Mouse (Mus musculus) thymus, adult 2 months (tissue): ENCODE data around the gene Apol9b. TPM values are rescaled to one million over a fixed set of nuclear protein-coding genes. Genes with fewer than 3 reads are reported as not detected.
"Not testable (repeated sequence)": the region's sequence is repeated elsewhere in the genome, so short reads cannot be mapped to it uniquely, and the experiment has no call there.

Experiments
- DNase-seq: peaks from one replicate; pipeline ENCODE4 v3.0.0; 2021
- H3K27ac ChIP-seq: fragments of 200-500 bp; 2 replicates; pipeline ENCODE4 v1.5.1; 2012; ENCODE audit warnings: low read length, control low read depth; ENCODE audit not compliant: control insufficient read depth, insufficient read depth
- H3K27me3 ChIP-seq: fragments of 200-500 bp; 2 replicates; pipeline ENCODE4 v1.6.1; 2012; ENCODE audit warnings: mild to moderate bottlenecking, low read length, moderate library complexity, mixed read lengths; ENCODE audit not compliant: control insufficient read depth, insufficient read depth
- H3K36me3 ChIP-seq: fragments of 200-500 bp; 2 replicates; pipeline ENCODE4 v1.6.1; 2012; ENCODE audit warnings: mild to moderate bottlenecking, low read length, moderate library complexity; ENCODE audit not compliant: control insufficient read depth, insufficient read depth
- H3K4me1 ChIP-seq: fragments of 200-500 bp; replicated peaks from 2 replicates; pipeline ENCODE4 v1.6.1; 2012; ENCODE audit warnings: low read length; ENCODE audit not compliant: control insufficient read depth, insufficient read depth
- H3K4me3 ChIP-seq: fragments of 200-500 bp; 2 replicates; pipeline ENCODE4 v1.5.1; 2012; ENCODE audit warnings: mild to moderate bottlenecking, low read length, control low read depth, moderate library complexity; ENCODE audit not compliant: control insufficient read depth, insufficient read depth
- CTCF ChIP-seq: fragments of 200-500 bp; IDR thresholded peaks from 2 replicates; pipeline ENCODE4 v1.5.1; 2012; ENCODE audit warnings: mild to moderate bottlenecking, control low read depth, low read length, moderate library complexity, borderline replicate concordance; ENCODE audit not compliant: control insufficient read depth, poor library complexity, insufficient read depth; ENCODE audit errors: extremely low read depth
- WGBS: fragments of 180-500 bp; shearing (Covaris S2); methylation state at CpG from one replicate; pipeline ENCODE4 v1.1.7; 2018; 5-methylcytosine and 5-hydroxymethylcytosine counted together
- polyA plus RNA-seq: library from polyadenylated mRNA; depleted of rRNA; stranded (reverse); fragments of >200 nt; gene quantifications from 2 replicates; pipeline ENCODE4 v1.2.3, GENCODE M21; 2012; rRNA removed

The Apol9b gene
- polyA plus RNA-seq: 5.6 and 8.1 TPM in 2 replicates

- H3K27me3 ChIP-seq, H3K27ac ChIP-seq, H3K36me3 ChIP-seq, H3K4me3 ChIP-seq, DNase-seq, H3K4me1 ChIP-seq: not testable (repeated sequence)
- WGBS: 95% methylated on average over 2 of the region's 4 CpGs
Measured at GRCm38 (mm10) chr15:77728739-77729138, at the start of gene Apol9b. TSS of gene Apol9b (plus strand) at chr15:77729039.

- not testable (repeated sequence) for H3K27me3 ChIP-seq, H3K36me3 ChIP-seq, H3K4me3 ChIP-seq, H3K4me1 ChIP-seq, H3K27ac ChIP-seq
- WGBS: 14% methylated on average over 11 of the region's 11 CpGs
- DNase-seq: peak; percentile 33
- TF ChIP-seq CTCF: peak; percentile 45; the same call in 1 of the 2 replicates
Measured at GRCm38 (mm10) chr15:77683944-77684343, 44.9 kb upstream of the Apol9b start.

DNA sequence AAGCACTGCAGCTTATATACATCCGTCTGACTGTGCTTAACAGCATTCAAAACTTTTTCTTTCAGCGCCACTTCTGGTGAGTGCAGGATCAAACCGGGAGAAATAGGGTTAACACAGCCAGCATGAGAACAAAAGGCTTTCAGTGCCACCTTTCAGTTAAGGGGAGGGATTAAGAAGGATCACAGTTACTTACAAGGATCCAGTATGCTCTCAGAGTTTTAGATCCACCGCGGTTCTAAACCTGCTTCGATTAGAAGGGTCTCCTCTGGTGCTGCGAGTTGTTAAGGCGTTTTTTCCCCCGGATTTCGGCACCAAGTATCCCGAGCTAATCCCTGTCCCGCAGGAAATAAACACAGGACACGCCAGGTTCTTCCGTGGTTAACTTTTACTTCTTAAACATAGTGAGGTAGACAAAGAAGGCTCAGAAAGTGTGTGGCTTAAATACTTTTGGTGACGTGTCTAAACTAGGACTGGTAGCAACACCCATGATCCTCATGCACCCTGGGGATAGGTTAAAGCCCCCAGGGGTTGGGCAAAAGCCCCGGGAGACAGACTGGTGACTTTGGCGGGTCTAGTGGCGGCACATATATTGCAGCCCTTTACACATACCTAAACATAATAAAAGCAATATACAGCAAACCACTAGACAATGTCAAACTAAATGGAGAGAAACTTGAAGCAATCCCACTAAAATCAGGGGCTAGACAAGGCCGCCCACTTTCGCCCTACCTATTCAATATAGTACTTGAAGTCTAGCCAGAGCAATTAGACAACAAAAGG, 37.1 kb upstream of the Apol9b start:
- H3K27me3 ChIP-seq, DNase-seq, H3K4me1 ChIP-seq, H3K36me3 ChIP-seq: not testable (repeated sequence)
- peak overlapping the region; percentile 40 for H3K4me3 ChIP-seq
- peak overlapping the region; percentile 46 for H3K27ac ChIP-seq
- WGBS: 13% methylated on average over 20 of the region's 20 CpGs

- not testable (repeated sequence) for H3K36me3 ChIP-seq, H3K27me3 ChIP-seq, H3K4me3 ChIP-seq, H3K27ac ChIP-seq
- peak; percentile 45; the same call in 1 of the 2 replicates for TF ChIP-seq CTCF
- peaks cover 11% of the 10 kb centered on the region for H3K4me1 ChIP-seq
- 24% methylated on average over 11 of the region's 15 CpGs for WGBS
- DNase-seq: peak; percentile 52
Measured at GRCm38 (mm10) chr15:77694687-77695295, 34.0 kb upstream of the Apol9b start.

DNA sequence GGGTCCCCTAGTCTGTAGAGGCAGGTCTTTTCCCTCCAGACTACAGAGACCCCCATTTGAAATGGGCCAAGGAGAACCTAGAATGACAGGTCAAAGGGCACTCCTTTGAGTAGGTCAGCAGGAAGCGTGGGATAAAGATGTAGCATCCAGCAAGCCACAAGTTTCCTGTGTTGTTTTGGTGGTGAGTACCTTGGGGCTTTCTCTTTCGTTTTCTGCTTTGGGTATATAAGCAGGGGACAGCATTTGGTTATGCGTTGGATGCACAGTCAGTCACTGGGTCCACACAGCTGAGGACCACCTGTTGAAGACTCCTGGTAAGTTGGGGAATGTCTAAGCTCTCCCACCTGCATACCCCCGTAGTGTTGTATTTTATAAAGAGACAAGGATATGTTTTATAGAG, 30.2 kb upstream of the Apol9b start, which contains the start of gene Apol7e:
Gene Apol7e, plus strand, starts transcription at position 202 of the 400 bp plus-strand sequence.
- not testable (repeated sequence) for H3K4me3 ChIP-seq

GRCm38 (mm10) chr15:77705306-77705705, 23.5 kb upstream of the Apol9b start:
- not testable (repeated sequence) for H3K36me3 ChIP-seq, H3K4me3 ChIP-seq, H3K27me3 ChIP-seq, H3K27ac ChIP-seq, H3K4me1 ChIP-seq, DNase-seq
- WGBS: 13% methylated on average over 3 of the region's 3 CpGs

More for the DNA sequence above, 30.2 kb upstream of the Apol9b start, which contains the start of gene Apol7e:
- 6% methylated on average over 4 of the region's 4 CpGs for WGBS
- not testable (repeated sequence) for H3K27me3 ChIP-seq, H3K36me3 ChIP-seq
- peaks cover 16% of the 10 kb centered on the region for H3K4me1 ChIP-seq
- peak; percentile 5 for DNase-seq
- peak within 1 kb of the TSS; percentile 72 for H3K27ac ChIP-seq

- 100% methylated on average over 1 of the region's 1 CpGs for WGBS
Measured at GRCm38 (mm10) chr15:77708936-77709335, 19.9 kb upstream of the Apol9b start.

DNA sequence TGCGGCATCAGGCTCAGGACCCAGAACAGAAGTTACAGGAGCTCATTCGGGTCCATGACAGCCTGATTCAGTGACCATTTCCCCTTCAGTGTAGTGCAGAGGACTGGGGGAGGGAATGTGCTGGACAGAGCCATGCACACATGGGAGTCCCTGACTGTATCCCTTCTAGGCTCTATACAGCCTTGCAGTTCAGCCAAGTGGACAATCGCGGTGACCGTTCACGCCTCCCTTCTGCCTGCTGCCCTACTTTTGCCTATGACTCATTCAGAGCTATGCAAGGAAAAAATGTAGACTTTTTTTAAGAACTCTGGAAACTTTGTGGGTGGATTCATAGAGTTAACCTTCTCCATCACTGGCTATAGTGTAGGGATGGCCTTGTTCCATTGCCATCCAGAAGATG, 10.6 kb upstream of the Apol9b start:
- H3K27ac ChIP-seq, H3K36me3 ChIP-seq, DNase-seq, H3K4me1 ChIP-seq, H3K4me3 ChIP-seq, H3K27me3 ChIP-seq: not testable (repeated sequence)
- WGBS: 89% methylated on average over 5 of the region's 6 CpGs

More at GRCm38 (mm10) chr15:77708936-77709335, 19.9 kb upstream of the Apol9b start:
- H3K36me3 ChIP-seq, H3K27ac ChIP-seq, H3K27me3 ChIP-seq, H3K4me3 ChIP-seq, H3K4me1 ChIP-seq, DNase-seq: not testable (repeated sequence)

DNA sequence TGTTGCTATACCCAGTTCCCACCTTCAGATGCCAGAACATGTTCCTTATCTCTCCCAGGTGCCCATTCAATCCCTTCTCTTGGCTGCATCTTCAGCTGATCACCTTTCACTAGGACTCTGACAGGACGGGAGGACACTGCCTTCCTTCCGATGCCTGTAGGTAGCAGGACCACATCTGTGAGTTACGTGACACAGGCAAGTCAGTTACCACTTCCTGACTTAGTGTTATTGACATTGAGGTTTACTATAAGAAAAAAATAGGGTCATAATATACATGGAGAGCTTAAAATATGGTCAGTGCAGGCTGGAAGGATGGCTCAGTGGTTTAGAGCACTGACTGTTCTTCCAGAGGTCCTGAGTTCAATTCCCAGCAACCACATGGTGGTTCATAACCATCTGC, 7.3 kb upstream of the Apol9b start:
- H3K27me3 ChIP-seq, DNase-seq, H3K36me3 ChIP-seq, H3K27ac ChIP-seq, H3K4me3 ChIP-seq: not testable (repeated sequence)
- H3K4me1 ChIP-seq: peaks cover 11% of the 10 kb centered on the region
- no CpG with 5 or more reads among the region's 3 CpGs for WGBS

DNA sequence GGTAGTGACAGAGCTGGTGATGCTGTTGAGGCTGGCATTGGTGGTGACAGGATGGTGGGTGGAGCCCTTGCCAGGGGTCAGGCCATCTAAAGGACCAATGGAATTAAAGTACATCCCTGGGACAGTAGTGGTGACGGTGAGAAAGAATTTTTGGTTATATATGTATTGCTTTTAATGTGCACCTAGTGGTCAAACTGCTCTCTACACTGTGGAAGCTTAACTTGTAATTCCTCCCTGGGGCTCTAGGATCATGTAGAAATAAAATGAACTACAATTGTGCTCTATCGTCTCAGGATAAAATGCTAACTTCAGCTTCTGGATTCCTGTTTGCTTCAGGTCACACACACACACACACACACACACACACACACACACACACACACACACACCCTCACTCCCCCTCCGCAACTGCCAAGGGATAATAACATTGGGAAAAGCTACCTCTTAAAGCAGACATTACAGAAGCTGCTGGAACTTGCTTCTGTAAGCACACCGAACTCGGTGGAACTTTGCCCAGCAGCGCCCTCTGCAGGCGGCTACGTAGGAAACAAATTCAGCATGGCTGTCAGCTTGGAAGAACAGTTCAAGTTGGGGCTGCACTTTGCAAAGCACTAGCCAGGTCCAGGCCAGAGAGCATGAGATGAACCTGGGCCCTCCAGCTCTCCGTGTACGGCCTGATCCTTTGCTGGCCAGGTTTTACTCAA, 4.5 kb upstream of the Apol9b start:
- H3K27ac ChIP-seq, H3K4me3 ChIP-seq, DNase-seq, H3K27me3 ChIP-seq, H3K36me3 ChIP-seq: not testable (repeated sequence)
- H3K4me1 ChIP-seq: peaks cover 11% of the 10 kb centered on the region
- 32% methylated on average over 3 of the region's 10 CpGs for WGBS
